25 mouse cellular contexts compared by ENCODE assay signal in the genomic region with DNA sequence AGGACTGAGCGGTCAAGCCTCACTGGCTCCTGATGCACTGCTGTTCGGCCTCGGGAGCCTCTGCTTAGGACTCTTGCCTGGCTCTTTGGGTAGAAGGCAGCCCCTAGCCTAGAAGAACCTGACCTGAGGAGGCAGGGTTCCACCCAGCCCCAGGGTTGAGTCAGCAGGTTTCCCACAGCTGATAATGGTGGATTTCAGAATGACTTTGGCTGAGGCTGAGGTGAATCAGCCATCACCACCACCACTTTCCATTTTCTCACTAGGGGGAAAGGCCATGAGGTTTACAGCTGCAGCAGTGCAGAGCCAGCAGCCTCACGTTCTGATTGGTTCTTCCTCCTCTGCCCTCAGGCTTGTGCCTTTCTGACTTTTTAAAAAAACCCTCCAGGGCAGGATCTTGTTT. TPM values are rescaled to one million over a fixed set of nuclear protein-coding genes. Genes with fewer than 3 reads are reported as not detected.
A peak's percentile ranks its signal among the peaks of the same experiment; 100 is the strongest.
DNase-seq lines count a peak whose midpoint lies in the region; ATAC-seq and TF ChIP-seq lines count a peak whose summit lies in the region.
"Had no signal": no experiment of that assay in that cellular context is flagged by ENCODE, and none has a peak within 500 bp of the region (broad histone marks: within the 10 kb centered on the region; RNA-seq: fewer than 3 reads in every experiment).

No protein-coding gene starts in this region.

- no peaks in the 10 kb centered on the region for H3K27me3 ChIP-seq in thymus, adult 2 months (ENCODE audit: control insufficient read depth, insufficient read depth, low read length)
- H3K27me3 ChIP-seq in stomach, postnatal 0 days (ENCODE audit: control insufficient read depth, insufficient read depth, low read length) = no peaks in the 10 kb centered on the region
- H3K27me3 ChIP-seq: embryonic facial prominence, embryonic 15.5 days; hindbrain, embryonic 12.5 days; liver, embryonic 13.5 days had no signal

- TF ChIP-seq POLR2A in thymus, adult 2 months (IDR thresholded peaks at IDR 0.05; ENCODE audit: control insufficient read depth, extremely low read depth, insufficient read depth, low read length, poor library complexity) = no peak

- WGBS in thymus, adult 2 months = 81% methylated on average over 4 of the region's 4 CpGs
- 81% methylated on average over 4 of the region's 4 CpGs for WGBS in stomach, postnatal 0 days

- peaks cover 100% of the 10 kb centered on the region for H3K36me3 ChIP-seq in thymus, adult 2 months (ENCODE audit: control insufficient read depth, insufficient read depth, low read length)
- 0 out of 2 replicates have a peak, but pooled peaks cover 2% of the 10 kb centered on the region for H3K36me3 ChIP-seq in stomach, postnatal 0 days (ENCODE audit: control insufficient read depth, insufficient read depth, low read length)
- H3K36me3 ChIP-seq: hindbrain, embryonic 12.5 days; liver, embryonic 13.5 days had no signal

- no peak overlapping the region for H3K4me3 ChIP-seq in thymus, adult 2 months (ENCODE audit: control insufficient read depth, insufficient read depth, low read length)
- H3K4me3 ChIP-seq in stomach, postnatal 0 days (ENCODE audit: low read depth, low read length) = no peak overlapping the region
- H3K4me3 ChIP-seq: embryonic facial prominence, embryonic 15.5 days; heart, adult 2 months; hindbrain, embryonic 12.5 days; liver, embryonic 13.5 days; megakaryocyte, embryonic 14.5 days had no signal

- TF ChIP-seq EP300 in stomach, postnatal 0 days (optimal IDR thresholded peaks at IDR 0.05) = no peak

- H3K4me2 ChIP-seq in stomach, postnatal 0 days (replicated peaks; ENCODE audit: low read depth) = no peak overlapping the region
- H3K4me2 ChIP-seq: embryonic facial prominence, embryonic 15.5 days; hindbrain, embryonic 12.5 days; liver, embryonic 13.5 days had no signal

- no peak for TF ChIP-seq CTCF in thymus, adult 2 months (IDR thresholded peaks at IDR 0.05; ENCODE audit: borderline replicate concordance, control insufficient read depth, extremely low read depth, insufficient read depth, low read length, poor library complexity)
- TF ChIP-seq CTCF in stomach, postnatal 0 days (IDR thresholded peaks at IDR 0.05; ENCODE audit: low read depth) = no peak

- peak; percentile 75 for DNase-seq in adrenal gland, adult 2 months
- DNase-seq in adrenal gland, adult 18-20 months (ENCODE audit: low spot score in 2 of 2) = no peak
- DNase-seq in thymus, adult 2 months = peak; percentile 12
- DNase-seq in thymus, postnatal 25 days = no peak
- peak; percentile 51 for DNase-seq in brain, adult 2 months (ENCODE audit: low read depth, low spot score)
- peak; percentile 35 for DNase-seq in thymus, postnatal 4 days
- DNase-seq in stomach, postnatal 0 days (ENCODE audit: low spot score) = no peak
- DNase-seq: cerebellum, adult 8-10 months; heart, adult 2 months; kidney, postnatal 25 days; liver, embryonic 13.5 days; right cerebral cortex, adult 18-20 months had no signal

- H3K9me3 ChIP-seq in stomach, postnatal 0 days (ENCODE audit: control insufficient read depth, low read length) = no peaks in the 10 kb centered on the region
- H3K9me3 ChIP-seq: embryonic facial prominence, embryonic 15.5 days; hindbrain, embryonic 12.5 days; liver, embryonic 13.5 days; megakaryocyte, embryonic 14.5 days had no signal

- no peak overlapping the region for H3K9ac ChIP-seq in stomach, postnatal 0 days (ENCODE audit: low read length)
- H3K9ac ChIP-seq: embryonic facial prominence, embryonic 15.5 days; hindbrain, embryonic 12.5 days; liver, embryonic 13.5 days had no signal

- ATAC-seq in stomach, postnatal 0 days (ENCODE audit: low FRiP score, low TSS enrichment) = no peak
- no peak for ATAC-seq in monocyte, adult 5-6 weeks (replicated peaks; ENCODE audit: insufficient number of reproducible peaks, low FRiP score, low TSS enrichment, poor library complexity, severe bottlenecking)
- ATAC-seq: forebrain, embryonic 16.5 days; intestine, postnatal 0 days had no signal

- H3K4me1 ChIP-seq in thymus, adult 2 months (replicated peaks; ENCODE audit: control insufficient read depth, insufficient read depth, low read length) = peaks cover 69% of the 10 kb centered on the region
- no peaks in the 10 kb centered on the region for H3K4me1 ChIP-seq in stomach, postnatal 0 days (replicated peaks; ENCODE audit: control insufficient read depth, insufficient read depth)

- peak overlapping the region; percentile 15; the same call in 1 of the 2 replicates for H3K27ac ChIP-seq in thymus, adult 2 months (ENCODE audit: control insufficient read depth, insufficient read depth, low read length)
- H3K27ac ChIP-seq in stomach, postnatal 0 days (replicated peaks) = no peak overlapping the region
- H3K27ac ChIP-seq: embryonic facial prominence, embryonic 15.5 days; heart, adult 2 months; hindbrain, embryonic 12.5 days; liver, embryonic 13.5 days had no signal

RNA-seq across cellular contexts. Expression of gene Tcf7, which starts 21.9 kb away (rescaled TPM):
- total RNA-seq in adrenal gland, adult 2 months (2021) = 10 to 100 TPM; 32.1 to 48.6 TPM
- polyA plus RNA-seq in adrenal gland, adult 2 months (2012; rRNA removed) = 56.1 and 60.3 TPM in 2 replicates
- total RNA-seq in adrenal gland, adult 18-20 months (2021) = 10 to 100 TPM; 35.1 to 46.9 TPM
- 2,910 and 3,273 TPM in 2 replicates for polyA plus RNA-seq in thymus, adult 2 months (2012; rRNA removed)
- 3.6 and 3.7 TPM in 2 replicates for polyA plus RNA-seq in stomach, postnatal 0 days (2015; fragmentation: Nextera tagmentation; extraction: Ambion mirVana)
- 3.4 to 17.2 TPM (median 3.9 TPM) in 3 replicates for total RNA-seq in monocyte, adult 5-6 weeks (2017)

RNA-seq across cellular contexts. Expression of gene Skp1a, which starts 29.1 kb away (rescaled TPM):
- 100 to 1,000 TPM; 396 to 522 TPM for total RNA-seq in adrenal gland, adult 2 months (2021)
- polyA plus RNA-seq in adrenal gland, adult 2 months (2012; rRNA removed) = 10.6 and 11.1 TPM in 2 replicates
- 100 to 1,000 TPM; 471 to 498 TPM for total RNA-seq in adrenal gland, adult 18-20 months (2021)
- polyA plus RNA-seq in thymus, adult 2 months (2012; rRNA removed) = 35.1 and 35.9 TPM in 2 replicates
- 530 and 542 TPM in 2 replicates for polyA plus RNA-seq in stomach, postnatal 0 days (2015; fragmentation: Nextera tagmentation; extraction: Ambion mirVana)
- 108 to 155 TPM (median 147 TPM) in 3 replicates for total RNA-seq in monocyte, adult 5-6 weeks (2017)

RNA-seq across cellular contexts. Expression of gene Olfr1371, which starts 47.1 kb away (rescaled TPM):
- total RNA-seq in adrenal gland, adult 2 months (2021) = not detected
- polyA plus RNA-seq in adrenal gland, adult 2 months (2012; rRNA removed) = not detected in 2 replicates
- not detected for total RNA-seq in adrenal gland, adult 18-20 months (2021)
- polyA plus RNA-seq in thymus, adult 2 months (2012; rRNA removed) = 0.15 TPM in 1 of 2 replicates, not detected in the other
- not detected in 2 replicates for polyA plus RNA-seq in stomach, postnatal 0 days (2015; fragmentation: Nextera tagmentation; extraction: Ambion mirVana)
- not detected in 3 replicates for total RNA-seq in monocyte, adult 5-6 weeks (2017)
- total RNA-seq: gastrocnemius, adult 8-10 months; heart, adult 2 months; layer of hippocampus, postnatal 10 days; left cerebral cortex, postnatal 36 days; neutrophil, adult 5-6 weeks had no signal
- polyA plus RNA-seq: embryonic facial prominence, embryonic 15.5 days; forebrain, embryonic 16.5 days; heart, adult 2 months; heart, embryonic 16.5 days; hindbrain, embryonic 12.5 days; intestine, postnatal 0 days; liver, embryonic 13.5 days; lung, embryonic 16.5 days; stomach, embryonic 14.5 days had no signal

Comparison
In these comparisons a context has a peak if more than half of its experiments do, and no peak if none do; other contexts are left out.
1. DNase-seq: peak in adrenal gland, adult 2 months (single experiment), thymus, adult 2 months (single experiment), brain, adult 2 months (single experiment) and thymus, postnatal 4 days (single experiment); none in adrenal gland, adult 18-20 months (0 of 2), thymus, postnatal 25 days (single experiment) and stomach, postnatal 0 days (single experiment).